Mouse (Mus musculus) macrophage (primary cell): Measurements from ENCODE around the gene Scrt2. TPM values are rescaled to one million over a fixed set of nuclear protein-coding genes. Genes with fewer than 3 reads are reported as not detected.

Source experiments
- H3K27ac ChIP-seq: fragments of 350-480 bp; formaldehyde crosslinking; 2 replicates; pipeline ENCODE4 v1.9.0; 2021
- H3K36me3 ChIP-seq: fragments of 350-480 bp; formaldehyde crosslinking; 2 replicates; pipeline ENCODE4 v1.9.0; 2021; ENCODE audit errors: inconsistent target
- H3K4me3 ChIP-seq: fragments of 350-480 bp; formaldehyde crosslinking; 2 replicates; pipeline ENCODE4 v1.9.0; 2021; ENCODE audit errors: inconsistent target
- H3K79me2 ChIP-seq: fragments of 350-480 bp; formaldehyde crosslinking; 2 replicates; pipeline ENCODE4 v1.9.0; 2021; ENCODE audit errors: inconsistent target
- WGBS: methylation state at CpG from one replicate; pipeline ENCODE4 v1.1.7; 2026; ENCODE audit warnings: inconsistent platforms; ENCODE audit not compliant: missing documents; 5-methylcytosine and 5-hydroxymethylcytosine counted together
- polyA plus RNA-seq: library from polyadenylated mRNA; stranded (reverse); fragments of 250-400 nt; gene quantifications from 3 replicates; pipeline ENCODE4 v1.2.4, GENCODE M21; 2018; ENCODE audit warnings: inconsistent platforms

Scrt2 gene
- polyA plus RNA-seq, 1 experiment from 2014 or later: not detected

DNA sequence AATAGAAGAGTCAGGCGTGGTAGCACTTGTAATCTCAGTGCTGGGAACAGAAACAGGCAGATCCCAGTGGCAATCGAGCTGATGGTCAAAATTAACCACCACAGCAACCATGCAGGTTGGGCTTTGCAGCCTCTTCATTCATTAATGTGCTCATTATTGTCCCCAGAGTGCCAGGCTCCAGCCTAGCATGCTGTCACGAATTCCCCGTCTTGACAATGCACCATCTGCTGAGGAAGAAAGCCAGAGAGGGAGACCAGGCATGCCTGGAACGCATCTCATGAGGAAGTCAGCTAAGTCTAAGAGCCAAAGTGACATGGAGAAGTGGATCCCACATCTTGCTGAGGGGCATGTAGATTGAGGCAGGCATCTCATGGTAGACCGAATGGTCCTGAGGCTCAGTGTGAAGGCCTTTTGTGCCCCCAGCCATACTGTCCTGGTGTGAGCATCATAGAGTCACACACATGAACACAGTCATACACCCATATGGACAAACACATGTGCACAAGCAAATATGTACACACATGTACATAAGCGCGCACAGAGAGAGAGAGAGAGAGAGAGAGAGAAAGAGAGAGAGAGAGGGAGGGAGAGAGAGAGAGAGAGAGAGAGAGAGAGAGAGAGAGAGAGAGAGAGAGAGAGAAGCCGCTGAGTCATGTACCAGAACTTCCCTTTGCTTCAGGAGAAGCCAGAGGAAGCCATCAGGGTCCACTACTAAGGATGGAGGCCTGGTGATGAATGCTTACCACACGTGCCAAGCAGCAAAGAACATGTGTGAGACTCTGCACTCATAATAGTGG is 58.1 kb downstream of the Scrt2 start:
- WGBS: 51% methylated on average over 8 of the region's 10 CpGs

GRCm38 (mm10) chr2:152140941-152141340 is 59.6 kb downstream of the Scrt2 start:
- Histone ChIP-seq H3K79me2 (no peaks in the 10 kb centered on the region), H3K36me3 (no peaks in the 10 kb centered on the region), H3K27ac (no peak overlapping the region), H3K4me3 (no peak overlapping the region)
- WGBS: 90% methylated on average over 11 of the region's 11 CpGs

More for the DNA sequence above, 58.1 kb downstream of the Scrt2 start:
- Histone ChIP-seq H3K79me2 (no peaks in the 10 kb centered on the region), H3K27ac (no peak overlapping the region), H3K4me3 (no peak overlapping the region), H3K36me3 (no peaks in the 10 kb centered on the region)

- no peaks in the 10 kb centered on the region for H3K36me3 ChIP-seq
- H3K79me2 ChIP-seq: no peaks in the 10 kb centered on the region
- H3K4me3 ChIP-seq: no peak overlapping the region
- 92% methylated on average over 1 of the region's 1 CpGs for WGBS
- no peak overlapping the region for H3K27ac ChIP-seq
Observed at GRCm38 (mm10) chr2:152141491-152141890, 60.2 kb downstream of the Scrt2 start.

DNA sequence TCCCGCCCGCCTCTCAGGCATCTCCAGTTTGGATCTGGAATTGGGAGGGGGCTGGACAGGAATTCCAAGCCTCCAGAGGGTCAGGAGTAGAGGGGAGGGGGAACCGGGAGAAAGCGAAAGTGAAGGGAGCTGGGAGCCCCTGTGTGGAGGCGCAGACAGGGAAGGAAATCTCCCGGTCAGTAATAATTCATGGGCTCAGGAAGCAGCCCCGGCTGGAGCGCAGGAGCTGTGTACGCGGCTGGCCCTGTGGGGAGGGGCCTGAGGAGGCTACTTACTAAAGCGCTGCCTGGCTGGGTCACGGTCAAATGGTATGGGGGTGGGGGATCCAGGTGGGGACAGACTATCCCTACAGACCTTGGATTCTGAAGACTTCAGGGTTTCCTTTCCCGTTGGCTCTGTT is 60.7 kb downstream of the Scrt2 start:
- H3K79me2 ChIP-seq: no peaks in the 10 kb centered on the region
- H3K36me3 ChIP-seq: no peaks in the 10 kb centered on the region
- 11% methylated on average over 13 of the region's 13 CpGs for WGBS
- no peak overlapping the region for H3K4me3 ChIP-seq
- H3K27ac ChIP-seq: no peak overlapping the region

DNA sequence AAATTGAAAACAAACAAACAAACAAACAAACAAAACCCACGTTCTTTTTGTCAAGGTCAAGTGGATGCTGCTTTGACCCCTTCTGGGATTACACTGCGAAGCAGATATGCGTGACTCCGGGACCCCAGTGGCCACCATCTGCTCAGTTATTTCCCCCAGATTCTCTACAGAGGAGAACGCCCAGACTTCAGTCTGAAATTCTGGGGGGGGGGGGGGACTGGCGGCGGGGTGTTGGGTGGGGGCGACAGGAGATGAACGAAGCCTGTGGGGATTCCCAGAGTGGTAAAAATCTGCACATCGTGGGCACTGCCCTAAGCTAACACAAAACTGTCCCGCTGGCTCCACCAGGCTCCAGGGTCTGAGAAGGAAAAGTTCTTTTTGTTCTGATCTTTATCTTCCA is 61.2 kb downstream of the Scrt2 start:
- Histone ChIP-seq H3K36me3 (no peaks in the 10 kb centered on the region), H3K4me3 (no peak overlapping the region), H3K79me2 (no peaks in the 10 kb centered on the region), H3K27ac (no peak overlapping the region)
- WGBS: 7% methylated on average over 10 of the region's 11 CpGs

GRCm38 (mm10) chr2:152143279-152144157 is 62.2 kb downstream of the Scrt2 start, which contains the start of gene Tcf15:
Gene Tcf15, plus strand, starts transcription at chr2:152143561.
- H3K4me3 ChIP-seq: no peak within 1 kb of the TSS
- 2% methylated on average over 118 of the region's 118 CpGs for WGBS
- no peaks in the 10 kb centered on the region for H3K79me2 ChIP-seq

DNA sequence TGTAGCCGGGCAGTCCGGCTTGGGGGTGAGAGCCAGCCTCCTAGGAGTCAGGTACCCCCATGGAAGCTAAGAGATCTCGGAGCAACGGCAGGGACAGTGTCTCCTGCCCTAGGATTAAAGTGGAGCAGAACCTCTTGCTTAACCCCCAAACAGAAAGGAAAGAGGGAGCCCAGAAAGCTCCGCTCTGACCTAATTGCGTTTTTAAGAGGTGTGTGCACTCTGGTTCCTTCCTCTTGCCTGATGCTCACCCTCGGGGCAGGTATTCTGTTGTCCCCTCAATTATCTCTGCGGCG is 62.8 kb downstream of the Scrt2 start:
- Histone ChIP-seq H3K79me2 (no peaks in the 10 kb centered on the region), H3K4me3 (no peak overlapping the region)
- WGBS: 26% methylated on average over 9 of the region's 9 CpGs

More at GRCm38 (mm10) chr2:152143279-152144157, 62.2 kb downstream of the Scrt2 start, which contains the start of gene Tcf15:
- H3K27ac ChIP-seq: no peak within 1 kb of the TSS
- H3K36me3 ChIP-seq: no peaks in the 10 kb centered on the region

GRCm38 (mm10) chr2:152144501-152144900 is 63.2 kb downstream of the Scrt2 start:
- WGBS: 79% methylated on average over 5 of the region's 5 CpGs
- Histone ChIP-seq H3K4me3 (no peak overlapping the region), H3K27ac (no peak overlapping the region), H3K36me3 (no peaks in the 10 kb centered on the region), H3K79me2 (no peaks in the 10 kb centered on the region)

More for the DNA sequence above, 62.8 kb downstream of the Scrt2 start:
- Histone ChIP-seq H3K36me3 (no peaks in the 10 kb centered on the region), H3K27ac (no peak overlapping the region)

Other genes starting within 250 kb of the Scrt2 start
- not detected in 3 replicates for gene Rspo4, start 238.6 kb upstream of the Scrt2 start, polyA plus RNA-seq
- not detected in 3 replicates for gene Angpt4, start 170.3 kb upstream of the Scrt2 start, polyA plus RNA-seq
- 4.8 to 11.8 TPM (median 8.2 TPM) in 3 replicates for gene Fam110a, start 101.3 kb upstream of the Scrt2 start, polyA plus RNA-seq
- gene Slc52a3, start 85.0 kb upstream of the Scrt2 start, polyA plus RNA-seq: 0.09 to 0.41 TPM in 2 of 3 replicates, not detected in the other
- 56.7 to 128 TPM (median 85.7 TPM) in 3 replicates for gene Srxn1, start 24.0 kb downstream of the Scrt2 start, polyA plus RNA-seq
- gene Tcf15, start 62.0 kb downstream of the Scrt2 start, polyA plus RNA-seq: not detected in 3 replicates
- 49.1 to 60.8 TPM (median 53.2 TPM) in 3 replicates for gene Csnk2a1, start 145.3 kb downstream of the Scrt2 start, polyA plus RNA-seq
- gene Tbc1d20, start 212.3 kb downstream of the Scrt2 start, polyA plus RNA-seq: 59.0 to 70.5 TPM (median 69.3 TPM) in 3 replicates